Mouse (Mus musculus): ENCODE measurements around the gene Sult2b1.

DNA sequence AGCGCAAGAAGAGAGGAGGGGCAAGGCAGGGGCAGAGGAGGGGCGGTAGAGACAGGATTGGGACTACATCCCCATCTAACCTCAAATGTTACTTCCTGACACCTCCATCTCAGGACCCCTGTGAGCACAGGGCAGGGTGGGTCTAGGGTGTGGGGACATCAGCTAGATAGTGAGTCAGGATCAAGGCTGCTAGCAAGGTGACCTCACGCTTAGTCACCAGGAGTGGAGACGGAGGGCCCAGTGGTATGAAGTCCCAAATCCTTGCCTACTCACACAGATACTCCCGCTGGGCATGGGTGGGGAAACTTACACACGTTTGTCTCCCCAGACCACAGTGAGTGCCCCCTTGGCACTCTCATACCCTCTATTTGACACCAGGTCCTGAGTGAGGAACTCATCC is 18.1 kb upstream of the Sult2b1 start:
- TF ChIP-seq POLR2A (IDR thresholded peaks at IDR 0.05; ENCODE audit: extremely low read depth, insufficient read depth, low read length) (no peak), CTCF (IDR thresholded peaks at IDR 0.05; ENCODE audit: low read depth, low read length) (no peak)

Data from liver, adult 2 months (tissue).